17 mouse cellular contexts compared by ENCODE assay signal in genomic region chr3:97990576-97990975, GRCm38 (mm10). TPM values are rescaled to one million over a fixed set of nuclear protein-coding genes. Genes with fewer than 3 reads are reported as not detected.
A peak's percentile ranks its signal among the peaks of the same experiment; 100 is the strongest.
DNase-seq lines count a peak whose midpoint lies in the region; ATAC-seq and TF ChIP-seq lines count a peak whose summit lies in the region.
"Had no signal": no experiment of that assay in that cellular context is flagged by ENCODE, and none has a peak within 500 bp of the region (broad histone marks: within the 10 kb centered on the region; RNA-seq: fewer than 3 reads in every experiment).

No protein-coding gene starts in this region.

- no peak overlapping the region for H3K4me2 ChIP-seq in lung, embryonic 16.5 days (ENCODE audit: low read depth, low read length)
- H3K4me2 ChIP-seq: embryonic facial prominence, embryonic 13.5 days; forebrain, embryonic 12.5 days; hindbrain, embryonic 14.5 days had no signal

- no peak for TF ChIP-seq CTCF in lung, adult 2 months (IDR thresholded peaks at IDR 0.05; ENCODE audit: insufficient read depth, low read length)

- TF ChIP-seq POLR2A in lung, adult 2 months (IDR thresholded peaks at IDR 0.05; ENCODE audit: borderline replicate concordance, extremely low read depth, low read depth, low read length) = no peak

- 67% methylated on average over 5 of the region's 5 CpGs for WGBS in lung, embryonic 16.5 days
- WGBS in lung, adult 2 months = 85% methylated on average over 5 of the region's 5 CpGs

- H3K4me3 ChIP-seq in lung, embryonic 16.5 days (ENCODE audit: low read length) = no peak overlapping the region
- no peak overlapping the region for H3K4me3 ChIP-seq in lung, adult 2 months (replicated peaks; ENCODE audit: extremely low read depth, low read depth, low read length)
- H3K4me3 ChIP-seq: embryonic facial prominence, embryonic 13.5 days; forebrain, embryonic 12.5 days; heart, embryonic 10.5 days; hindbrain, embryonic 10.5 days had no signal

- no peaks in the 10 kb centered on the region for H3K9me3 ChIP-seq in lung, embryonic 16.5 days (ENCODE audit: control insufficient read depth, low read length)
- H3K9me3 ChIP-seq: embryonic facial prominence, embryonic 13.5 days; forebrain, embryonic 12.5 days; heart, embryonic 10.5 days; hindbrain, embryonic 10.5 days had no signal

- no peaks in the 10 kb centered on the region for H3K36me3 ChIP-seq in lung, embryonic 16.5 days (ENCODE audit: control insufficient read depth, insufficient read depth, low read length)
- H3K36me3 ChIP-seq: embryonic facial prominence, embryonic 13.5 days; forebrain, embryonic 12.5 days; heart, embryonic 10.5 days; hindbrain, embryonic 10.5 days had no signal

- DNase-seq in cerebellum, postnatal 14 days = peak; percentile 12 to 24
- no peak for DNase-seq in cerebellum, adult 8-10 months
- peak; percentile 30 to 41 for DNase-seq in kidney, postnatal 4 days
- DNase-seq in kidney, adult 11 months = no peak
- no peak for DNase-seq in lung, adult 2 months
- DNase-seq: adrenal gland, postnatal 25 days; cerebellum, adult 18-20 months; cerebellum, postnatal 36 days; gastrocnemius, postnatal 10 days; heart, adult 18-20 months had no signal

- H3K4me1 ChIP-seq in lung, embryonic 16.5 days (replicated peaks; ENCODE audit: control insufficient read depth, insufficient read depth, low read length) = no peaks in the 10 kb centered on the region; the same call in 1 of the 2 replicates
- no peaks in the 10 kb centered on the region for H3K4me1 ChIP-seq in lung, adult 2 months (ENCODE audit: control insufficient read depth, insufficient read depth, low read length)
- H3K4me1 ChIP-seq: forebrain, embryonic 12.5 days; heart, embryonic 10.5 days; hindbrain, embryonic 10.5 days had no signal

- ATAC-seq in lung, embryonic 16.5 days (ENCODE audit: low read depth) = peak; percentile 44
- ATAC-seq: forebrain, embryonic 16.5 days had no signal

- no peak overlapping the region for H3K27ac ChIP-seq in lung, embryonic 16.5 days (ENCODE audit: low read length)
- H3K27ac ChIP-seq: embryonic facial prominence, embryonic 13.5 days; forebrain, embryonic 12.5 days; heart, embryonic 10.5 days; hindbrain, embryonic 10.5 days; hindbrain, embryonic 14.5 days had no signal

- no peak overlapping the region for H3K9ac ChIP-seq in lung, embryonic 16.5 days (ENCODE audit: low read length)
- H3K9ac ChIP-seq: embryonic facial prominence, embryonic 13.5 days; forebrain, embryonic 12.5 days; hindbrain, embryonic 14.5 days had no signal

- no peaks in the 10 kb centered on the region for H3K27me3 ChIP-seq in lung, embryonic 16.5 days (ENCODE audit: control insufficient read depth, insufficient read depth, low read depth, low read length)
- H3K27me3 ChIP-seq: embryonic facial prominence, embryonic 13.5 days; forebrain, embryonic 12.5 days had no signal

RNA-seq across cellular contexts. Expression of gene Notch2, which starts 22.8 kb away (rescaled TPM):
- polyA plus RNA-seq in lung, embryonic 16.5 days (2015; fragmentation: Nextera tagmentation; extraction: Ambion mirVana) = 34.1 and 35.7 TPM in 2 replicates
- polyA plus RNA-seq in lung, adult 2 months (2012; rRNA removed) = 43.0 and 48.7 TPM in 2 replicates

Comparison
In these comparisons a context has a peak if more than half of its experiments do, and no peak if none do; other contexts are left out.
1. DNase-seq: peak in cerebellum, postnatal 14 days (2 of 2) and kidney, postnatal 4 days (2 of 2); none in cerebellum, adult 8-10 months (single experiment), kidney, adult 11 months (single experiment) and lung, adult 2 months (single experiment).